Mouse (Mus musculus) liver, embryonic 14.5 days (tissue): ENCODE measurements around the gene Gm13030. TPM values are rescaled to one million over a fixed set of nuclear protein-coding genes. Genes with fewer than 3 reads are reported as not detected.
"Not testable (repeated sequence)": the region's sequence is repeated elsewhere in the genome, so short reads cannot be mapped to it uniquely, and the experiment has no call there.

Experiments used
- ATAC-seq: fragments of 200-750 bp; cut with Nextera tagmentation; 2 replicates; pipeline ENCODE4 v1.8.0; 2017; ENCODE audit warnings: moderate number of reproducible peaks, mild to moderate bottlenecking, moderate library complexity; ENCODE audit not compliant: insufficient read depth
- DNase-seq, 3 experiments: peaks; one replicate each; pipeline ENCODE4 v3.0.0-alpha.2; 2012 to 2013; ENCODE audit warnings: low read depth in 3 of 3, low spot score in 3 of 3
- H3K27ac ChIP-seq: fragments of 300-500 bp; sonication (generic); 2 replicates; pipeline ENCODE4 v1.5.1; 2014; ENCODE audit warnings: moderate library complexity, mild to moderate bottlenecking, control low read depth, inconsistent platforms
- H3K27me3 ChIP-seq: fragments of 300-500 bp; sonication (generic); 2 replicates; pipeline ENCODE4 v1.6.1; 2014; ENCODE audit warnings: mild to moderate bottlenecking, low read length, moderate library complexity; ENCODE audit not compliant: control insufficient read depth, insufficient read depth
- H3K36me3 ChIP-seq: fragments of 300-500 bp; sonication (generic); replicated peaks from 2 replicates; pipeline ENCODE4 v1.6.1; 2014; ENCODE audit warnings: low read depth; ENCODE audit not compliant: control insufficient read depth, insufficient read depth
- H3K4me1 ChIP-seq, 2 experiments: fragments of 200-500 bp in 1 of 2; fragments of 300-500 bp in 1 of 2; sonication (generic) in 1 of 2; replicated peaks; 2 replicates each; pipeline ENCODE4 v1.6.1; 2012 to 2014; ENCODE audit warnings: antibody characterized with exemption in 1 of 2, inconsistent platforms in 1 of 2, low read length in 1 of 2; ENCODE audit not compliant: control insufficient read depth in 2 of 2, insufficient read depth in 2 of 2
- H3K4me2 ChIP-seq: fragments of 300-500 bp; sonication (generic); 2 replicates; pipeline ENCODE4 v1.6.1; 2014; ENCODE audit warnings: low read depth, mild to moderate bottlenecking, control low read depth, moderate library complexity
- H3K4me3 ChIP-seq, 2 experiments: fragments of 200-500 bp in 1 of 2; fragments of 300-500 bp in 1 of 2; sonication (generic) in 1 of 2; 2 replicates each; pipeline ENCODE4 v1.5.1; 2012 to 2014; ENCODE audit warnings: low read depth in 2 of 2, low read length in 2 of 2, mild to moderate bottlenecking in 2 of 2, control low read depth in 1 of 2, inconsistent platforms in 1 of 2, moderate library complexity in 1 of 2; ENCODE audit not compliant: insufficient read depth in 1 of 2
- H3K9ac ChIP-seq: fragments of 300-500 bp; sonication (generic); replicated peaks from 2 replicates; pipeline ENCODE4 v1.6.1; 2014; ENCODE audit warnings: mild to moderate bottlenecking, control low read depth, moderate library complexity
- H3K9me3 ChIP-seq: fragments of 300-500 bp; sonication (generic); 2 replicates; pipeline ENCODE4 v1.6.1; 2016; ENCODE audit warnings: low read length, mixed read lengths; ENCODE audit not compliant: control insufficient read depth
- CTCF ChIP-seq: IDR thresholded peaks from 2 replicates; pipeline ENCODE4 v1.5.1; 2016; ENCODE audit warnings: antibody characterized with exemption, low read depth, control low read depth
- EP300 ChIP-seq: IDR thresholded peaks from 2 replicates; pipeline ENCODE4 v1.6.1; 2016; ENCODE audit warnings: antibody characterized with exemption, low read depth
- WGBS: fragments of 180-500 bp; shearing (Covaris S2); extraction: QIAGEN DNeasy Blood & Tissue Kit; methylation state at CpG from one replicate; pipeline ENCODE4 v1.1.7; 2014; ENCODE audit not compliant: insufficient replicate concordance; 5-methylcytosine and 5-hydroxymethylcytosine counted together
- polyA plus RNA-seq, 2 experiments: library from polyadenylated mRNA; depleted of rRNA in 1 of 2; stranded (reverse) in 1 of 2; unstranded in 1 of 2; fragments of >200 nt; fragmentation: Nextera tagmentation in 1 of 2; extraction: Ambion mirVana in 1 of 2; gene quantifications; 2 replicates each; pipeline versions ENCODE4 v1.2.1 to v1.2.3; 2012 to 2014

Gene Gm13030
- polyA plus RNA-seq, 2 experiments, result not detected

DNA sequence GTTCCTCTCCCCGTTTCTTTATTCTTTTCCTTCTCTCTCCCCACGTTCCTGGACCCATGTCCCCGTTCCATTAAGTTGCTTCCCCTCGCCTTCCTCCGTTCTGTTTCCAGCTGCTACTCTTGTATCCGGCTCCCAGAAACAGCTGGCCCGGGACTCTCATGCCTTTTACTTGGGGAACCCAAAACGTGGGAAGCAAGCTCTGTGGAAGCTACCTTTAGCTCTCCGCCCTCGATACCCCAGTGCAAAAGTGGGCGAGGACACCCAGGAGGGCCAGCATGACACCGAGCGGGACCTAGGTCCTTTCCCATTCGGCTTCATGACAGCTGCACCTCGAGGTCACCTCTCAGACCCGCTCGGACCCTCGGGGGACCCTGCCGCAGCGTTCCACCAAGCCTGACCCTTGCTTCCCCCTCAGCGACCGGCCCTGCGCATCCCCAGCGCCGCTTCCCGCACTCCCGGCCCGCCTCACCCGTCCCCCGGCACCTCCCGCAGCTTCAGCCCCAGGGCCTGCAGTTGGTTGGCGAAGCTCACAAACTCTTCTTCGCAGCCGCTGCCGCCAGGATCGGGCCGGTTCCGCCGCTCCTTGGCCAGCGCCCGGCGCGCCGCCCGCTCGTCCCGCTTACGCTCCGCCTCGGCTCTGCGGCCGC is 39.5 kb upstream of the Gm13030 start:
- WGBS, result under 1% methylated on average over 52 of the region's 52 CpGs
- no peak for DNase-seq

GRCm38 (mm10) chr4:138905624-138906337 is 32.0 kb upstream of the Gm13030 start:
- no peak overlapping the region for H3K27ac ChIP-seq
- no peak overlapping the region for H3K4me3 ChIP-seq
- TF ChIP-seq CTCF (no peak), EP300 (no peak)
- H3K9me3 ChIP-seq, result no peaks in the 10 kb centered on the region
- no peak overlapping the region for H3K9ac ChIP-seq
- no peak overlapping the region for H3K4me2 ChIP-seq
- DNase-seq, result no peak
- H3K4me1 ChIP-seq, result no peaks in the 10 kb centered on the region
- WGBS, result 85% methylated on average over 18 of the region's 18 CpGs
- no peak for ATAC-seq
- H3K36me3 ChIP-seq, result no peaks in the 10 kb centered on the region
- no peaks in the 10 kb centered on the region for H3K27me3 ChIP-seq

More for the DNA sequence above, 39.5 kb upstream of the Gm13030 start:
- TF ChIP-seq EP300, result no peak
- no peak for TF ChIP-seq CTCF
- H3K4me1 ChIP-seq, result peaks cover 0 to 4% of the 10 kb centered on the region in 2 experiments; a peak in 3 of 4 replicates
- no peak overlapping the region for H3K27ac ChIP-seq
- H3K9me3 ChIP-seq, result no peaks in the 10 kb centered on the region
- H3K27me3 ChIP-seq, result no peaks in the 10 kb centered on the region
- peak overlapping the region; percentile 83 for H3K9ac ChIP-seq
- ATAC-seq, result peak; percentile 47; the same call in 1 of the 2 replicates
- peak overlapping the region; percentile 89 for H3K4me2 ChIP-seq
- no peaks in the 10 kb centered on the region for H3K36me3 ChIP-seq
- peak overlapping the region; percentile 67 to 87 for H3K4me3 ChIP-seq

- Histone ChIP-seq H3K9ac (no peak overlapping the region), H3K27me3 (no peaks in the 10 kb centered on the region), H3K9me3 (no peaks in the 10 kb centered on the region), H3K36me3 (no peaks in the 10 kb centered on the region), H3K27ac (no peak overlapping the region), H3K4me1 (no peaks in the 10 kb centered on the region), H3K4me3 (no peak overlapping the region), H3K4me2 (no peak overlapping the region)
- ATAC-seq (no peak), DNase-seq (no peak)
- WGBS, result 74% methylated on average over 7 of the region's 7 CpGs
- TF ChIP-seq CTCF (no peak), EP300 (no peak)
Observed at GRCm38 (mm10) chr4:138899361-138899760, 25.6 kb upstream of the Gm13030 start.

DNA sequence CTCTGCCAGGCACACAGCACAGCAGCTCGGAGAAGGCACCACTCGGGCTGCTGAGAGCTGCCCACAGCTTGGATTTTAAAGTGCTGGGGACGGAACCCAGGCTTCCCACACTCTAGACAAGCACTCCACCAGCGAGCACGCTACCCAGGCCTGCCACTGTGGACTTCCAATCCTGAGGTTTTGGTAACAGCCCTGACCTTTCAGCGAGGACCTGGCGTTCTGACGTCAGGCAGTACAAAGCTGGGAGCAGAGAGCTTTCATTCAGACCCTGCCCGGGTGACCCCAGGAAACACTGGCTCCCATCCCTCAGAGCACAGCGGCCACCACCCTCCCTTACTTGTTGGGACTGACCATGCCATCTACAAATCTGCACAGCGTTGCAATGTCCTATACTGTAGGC is 20.0 kb upstream of the Gm13030 start:
- DNase-seq, H3K4me1 ChIP-seq, H3K9me3 ChIP-seq, H3K27me3 ChIP-seq, H3K4me3 ChIP-seq, H3K36me3 ChIP-seq, ATAC-seq, H3K9ac ChIP-seq, H3K27ac ChIP-seq, H3K4me2 ChIP-seq: not testable (repeated sequence)
- WGBS, result 70% methylated on average over 11 of the region's 11 CpGs

DNA sequence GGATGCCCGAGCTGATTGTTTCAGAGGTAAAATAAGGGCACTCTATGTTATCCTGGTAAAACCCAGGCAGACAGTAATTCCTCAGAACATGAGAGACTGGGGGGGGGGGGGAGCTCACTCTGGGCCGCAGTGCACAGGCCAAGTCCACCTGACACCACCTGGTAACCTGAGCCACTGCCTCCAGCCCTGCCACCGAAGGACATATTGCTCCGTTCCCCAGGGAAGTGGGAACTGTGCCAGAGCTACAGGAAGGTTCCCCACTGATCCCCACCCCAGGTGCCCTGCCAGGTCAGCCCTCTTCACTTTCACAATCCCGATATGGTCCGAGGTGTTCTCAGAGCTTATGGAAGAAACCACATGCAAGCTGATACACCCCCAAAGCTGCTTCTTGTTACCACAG is 18.9 kb upstream of the Gm13030 start:
- Histone ChIP-seq H3K27me3 (no peaks in the 10 kb centered on the region), H3K4me1 (no peaks in the 10 kb centered on the region), H3K9ac (no peak overlapping the region), H3K27ac (no peak overlapping the region), H3K9me3 (no peaks in the 10 kb centered on the region), H3K4me3 (no peak overlapping the region), H3K4me2 (no peak overlapping the region), H3K36me3 (no peaks in the 10 kb centered on the region)
- no peak for DNase-seq
- WGBS, result 75% methylated on average over 6 of the region's 6 CpGs
- no peak for ATAC-seq
- TF ChIP-seq CTCF (no peak), EP300 (no peak)
